Mouse (Mus musculus) limb, embryonic 10.5 days (tissue): Measurements from ENCODE around the gene Cdon. TPM values are rescaled to one million over a fixed set of nuclear protein-coding genes. Genes with fewer than 3 reads are reported as not detected.

Source experiments
- DNase-seq: peaks from one replicate; pipeline ENCODE4 v3.0.0-alpha.2; 2017; ENCODE audit warnings: low spot score
- H3K27ac ChIP-seq: fragments of 300-500 bp; sonication (generic); 2 replicates; pipeline ENCODE4 v1.5.1; 2016; ENCODE audit warnings: mild to moderate bottlenecking
- H3K27me3 ChIP-seq: fragments of 300-500 bp; sonication (generic); 2 replicates; pipeline ENCODE4 v1.6.1; 2016; ENCODE audit warnings: low read depth, mild to moderate bottlenecking; ENCODE audit not compliant: poor library complexity, severe bottlenecking
- H3K36me3 ChIP-seq: fragments of 300-500 bp; sonication (generic); 2 replicates; pipeline ENCODE4 v1.6.1; 2016; ENCODE audit warnings: mild to moderate bottlenecking, moderate library complexity
- H3K4me1 ChIP-seq: fragments of 300-500 bp; sonication (generic); 2 replicates; pipeline ENCODE4 v1.6.1; 2016
- H3K4me3 ChIP-seq: fragments of 300-500 bp; sonication (generic); 2 replicates; pipeline ENCODE4 v1.5.1; 2016; ENCODE audit warnings: mild to moderate bottlenecking, moderate library complexity
- H3K9me3 ChIP-seq: fragments of 300-500 bp; sonication (generic); replicated peaks from 2 replicates; pipeline ENCODE4 v1.6.1; 2016; ENCODE audit warnings: mild to moderate bottlenecking
- WGBS: fragments of 180-500 bp; shearing (Covaris S2); methylation state at CpG from one replicate; pipeline ENCODE4 v1.1.7; 2016; 5-methylcytosine and 5-hydroxymethylcytosine counted together
- polyA plus RNA-seq: library from polyadenylated mRNA; unstranded; fragments of >200 nt; fragmentation: Nextera tagmentation; extraction: Ambion mirVana; gene quantifications from 2 replicates; pipeline ENCODE4 v1.2.1, GENCODE M21; 2016

The Cdon gene
- polyA plus RNA-seq, 1 experiment from 2014 or later, result 16.1 TPM

- H3K4me3 ChIP-seq, result no peak overlapping the region
- H3K36me3 ChIP-seq, result peaks cover 98% of the 10 kb centered on the region
- 93% methylated on average over 3 of the region's 3 CpGs for WGBS
These were observed 63.0 kb downstream of the Cdon start for GRCm38 (mm10) chr9:35483949-35484348.

GRCm38 (mm10) chr9:35486616-35487015, 65.7 kb downstream of the Cdon start:
- Histone ChIP-seq H3K36me3 (peaks cover 97% of the 10 kb centered on the region), H3K27me3 (no peaks in the 10 kb centered on the region), H3K9me3 (no peaks in the 10 kb centered on the region), H3K4me1 (peaks cover 10% of the 10 kb centered on the region), H3K4me3 (no peak overlapping the region), H3K27ac (no peak overlapping the region)
- WGBS, result 91% methylated on average over 13 of the region's 13 CpGs
- no peak for DNase-seq

More at GRCm38 (mm10) chr9:35483949-35484348, 63.0 kb downstream of the Cdon start:
- Histone ChIP-seq H3K9me3 (no peaks in the 10 kb centered on the region), H3K27me3 (no peaks in the 10 kb centered on the region), H3K27ac (no peak overlapping the region), H3K4me1 (peaks cover 10% of the 10 kb centered on the region)
- no peak for DNase-seq

- Histone ChIP-seq H3K4me1 (peaks cover 14% of the 10 kb centered on the region), H3K27ac (no peak overlapping the region), H3K27me3 (no peaks in the 10 kb centered on the region), H3K9me3 (no peaks in the 10 kb centered on the region), H3K36me3 (peaks cover 88% of the 10 kb centered on the region), H3K4me3 (no peak overlapping the region)
- WGBS, result 95% methylated on average over 4 of the region's 4 CpGs
- DNase-seq, result no peak
These were observed 67.6 kb downstream of the Cdon start for GRCm38 (mm10) chr9:35488496-35488895.

DNA sequence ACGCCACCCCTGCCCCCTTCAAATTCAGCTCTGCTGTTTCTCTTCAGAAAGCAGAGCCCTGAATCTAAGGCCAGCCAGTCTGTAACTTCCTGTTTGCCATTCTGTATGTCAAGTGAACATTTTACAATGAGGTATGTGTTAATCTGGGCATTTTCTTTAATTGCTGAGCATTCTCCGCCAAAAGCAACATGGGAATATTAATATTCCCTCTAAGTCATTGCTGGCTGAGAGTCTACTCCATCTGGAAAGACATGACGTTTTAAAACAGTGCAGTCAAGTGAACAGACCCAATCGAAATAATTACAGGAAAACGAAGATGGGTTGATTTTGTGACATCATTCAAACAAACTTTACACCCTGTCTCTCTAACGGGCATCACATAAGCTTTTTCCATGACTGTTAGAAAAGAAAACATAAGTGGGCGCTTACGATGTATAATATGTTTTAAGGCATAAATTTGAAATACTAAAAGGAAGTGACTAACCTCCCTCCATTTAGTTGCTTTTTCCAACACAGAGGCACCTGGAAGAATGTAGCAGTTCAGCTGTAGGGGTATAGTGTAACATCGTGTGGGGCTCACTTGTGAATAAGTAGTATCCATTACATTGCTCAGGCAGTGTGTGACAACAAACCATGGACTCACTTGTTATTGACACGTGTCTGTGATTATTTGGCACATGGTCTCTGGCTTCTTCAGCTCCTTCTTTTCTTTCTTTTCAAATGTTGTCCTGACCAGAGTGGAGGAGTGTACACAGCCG, 70.4 kb downstream of the Cdon start:
- peaks cover 81% of the 10 kb centered on the region for H3K36me3 ChIP-seq
- WGBS, result 90% methylated on average over 11 of the region's 11 CpGs
- H3K9me3 ChIP-seq, result no peaks in the 10 kb centered on the region
- peaks cover 24% of the 10 kb centered on the region for H3K4me1 ChIP-seq
- DNase-seq, result no peak
- no peak overlapping the region for H3K4me3 ChIP-seq
- H3K27ac ChIP-seq, result no peak overlapping the region
- H3K27me3 ChIP-seq, result no peaks in the 10 kb centered on the region

DNA sequence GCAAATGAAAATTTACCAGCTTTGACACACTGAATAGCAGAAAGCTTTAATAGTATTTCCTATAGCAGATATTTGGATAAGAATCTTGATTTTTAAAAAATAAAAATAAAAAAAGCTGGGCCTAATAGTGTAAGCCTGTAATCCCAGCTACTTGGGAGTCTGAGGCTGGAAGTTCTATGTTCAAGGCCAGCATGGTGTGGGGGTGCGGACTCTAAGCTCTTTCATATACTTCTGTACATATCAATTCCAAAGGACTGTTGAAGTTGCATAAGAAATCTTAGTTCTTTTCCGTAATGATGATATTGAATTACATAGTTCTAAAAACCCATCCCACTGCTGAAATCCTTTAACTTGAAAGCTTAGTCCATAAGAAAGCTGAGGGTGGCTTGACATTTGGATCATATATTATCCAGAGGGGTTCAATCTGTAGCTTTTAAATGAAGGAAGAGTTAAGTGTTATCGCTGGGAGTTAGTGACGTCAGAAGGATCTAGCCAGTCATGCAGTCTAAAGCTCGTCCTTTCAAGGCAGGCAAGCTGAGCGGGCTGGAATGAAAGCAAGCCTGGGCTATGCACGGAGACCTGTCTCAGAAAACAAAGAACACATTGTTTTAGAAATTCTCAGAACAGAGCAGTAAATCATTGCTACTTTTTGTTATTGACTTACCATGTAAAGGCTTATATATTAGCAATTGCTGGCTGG, 72.3 kb downstream of the Cdon start:
- no peaks in the 10 kb centered on the region for H3K27me3 ChIP-seq
- DNase-seq, result no peak
- no peaks in the 10 kb centered on the region for H3K9me3 ChIP-seq
- peaks cover 78% of the 10 kb centered on the region for H3K36me3 ChIP-seq
- peaks cover 24% of the 10 kb centered on the region for H3K4me1 ChIP-seq
- no peak overlapping the region for H3K4me3 ChIP-seq
- WGBS, result 73% methylated on average over 7 of the region's 7 CpGs
- peak overlapping the region; percentile 25; the same call in 1 of the 2 replicates for H3K27ac ChIP-seq

- Histone ChIP-seq H3K36me3 (peaks cover 78% of the 10 kb centered on the region), H3K27ac (peak overlapping the region; percentile 25; the same call in 1 of the 2 replicates), H3K4me3 (no peak overlapping the region), H3K4me1 (peaks cover 24% of the 10 kb centered on the region), H3K9me3 (no peaks in the 10 kb centered on the region), H3K27me3 (no peaks in the 10 kb centered on the region)
- WGBS, result 77% methylated on average over 4 of the region's 4 CpGs
- DNase-seq, result no peak
These were observed 72.8 kb downstream of the Cdon start for GRCm38 (mm10) chr9:35493733-35494092.

DNA sequence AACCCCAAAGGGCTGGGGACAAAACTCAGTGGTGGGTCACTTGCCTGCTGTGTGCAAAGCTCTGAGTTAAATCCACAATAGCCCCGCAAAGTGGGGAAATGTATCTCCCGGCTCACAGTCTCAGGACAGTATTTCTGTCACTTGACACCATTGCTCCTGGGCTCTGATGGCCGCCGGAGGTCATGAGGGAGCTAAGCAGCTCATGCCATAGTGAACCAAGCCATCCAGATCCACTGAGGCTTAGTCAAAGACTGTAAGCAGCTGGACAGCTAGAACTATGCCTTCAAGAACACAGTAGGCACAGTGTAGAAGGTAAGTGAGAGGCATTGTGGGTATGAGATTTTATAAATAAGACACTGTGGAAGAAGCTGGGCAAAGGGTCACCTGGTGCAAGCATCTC, 74.0 kb downstream of the Cdon start:
- no peak overlapping the region for H3K4me3 ChIP-seq
- no peaks in the 10 kb centered on the region for H3K9me3 ChIP-seq
- no peak overlapping the region for H3K27ac ChIP-seq
- WGBS, result 46% methylated on average over 4 of the region's 4 CpGs
- H3K27me3 ChIP-seq, result no peaks in the 10 kb centered on the region
- DNase-seq, result no peak
- H3K36me3 ChIP-seq, result peaks cover 78% of the 10 kb centered on the region
- H3K4me1 ChIP-seq, result peaks cover 24% of the 10 kb centered on the region

DNA sequence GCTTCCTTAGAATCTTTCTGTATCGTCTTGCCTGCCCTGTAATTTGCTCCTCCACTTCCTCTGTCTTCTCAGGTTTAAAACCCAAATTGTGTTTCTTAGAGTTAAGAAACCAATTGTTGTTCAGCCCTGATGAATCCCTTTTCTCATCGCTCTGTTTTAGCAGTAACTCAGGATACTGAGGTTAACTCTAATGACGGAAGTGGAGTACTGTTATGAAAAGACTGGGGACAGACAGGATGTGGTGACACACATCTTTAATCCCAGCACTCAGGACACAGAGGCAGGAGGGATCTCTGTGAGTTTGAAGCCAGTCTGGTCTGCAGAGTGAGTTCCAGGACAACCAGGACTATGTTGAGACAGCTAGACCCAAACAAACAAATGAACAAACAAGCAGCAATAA, 74.5 kb downstream of the Cdon start:
- Histone ChIP-seq H3K4me3 (no peak overlapping the region), H3K4me1 (peaks cover 24% of the 10 kb centered on the region), H3K27ac (no peak overlapping the region), H3K9me3 (no peaks in the 10 kb centered on the region), H3K36me3 (peaks cover 80% of the 10 kb centered on the region), H3K27me3 (no peaks in the 10 kb centered on the region)
- no peak for DNase-seq
- WGBS, result 75% methylated on average over 3 of the region's 3 CpGs

DNA sequence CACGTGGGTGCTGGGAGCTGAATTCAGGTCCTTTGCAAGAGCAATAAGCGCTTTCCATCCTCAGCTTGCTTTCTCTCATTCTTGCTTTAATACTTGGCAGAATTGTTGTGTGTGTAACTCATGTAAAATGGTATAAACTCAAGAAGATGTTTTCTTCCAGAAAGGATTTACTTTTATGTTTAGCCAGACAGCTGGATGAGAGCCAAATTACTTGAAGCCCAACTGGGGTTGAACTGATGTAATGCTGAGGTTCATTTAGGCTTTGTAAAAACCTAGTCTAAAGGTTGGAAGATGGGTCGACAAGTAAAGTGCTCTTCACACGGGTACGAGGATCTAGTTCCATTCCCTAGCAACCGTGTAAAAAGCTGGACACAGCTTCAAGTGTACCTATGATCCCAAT, 79.0 kb downstream of the Cdon start:
- Histone ChIP-seq H3K9me3 (no peaks in the 10 kb centered on the region), H3K4me3 (no peak overlapping the region), H3K27ac (no peak overlapping the region), H3K36me3 (peaks cover 91% of the 10 kb centered on the region), H3K4me1 (peaks cover 9% of the 10 kb centered on the region), H3K27me3 (no peaks in the 10 kb centered on the region)
- WGBS, result 94% methylated on average over 6 of the region's 6 CpGs
- DNase-seq, result no peak

DNA sequence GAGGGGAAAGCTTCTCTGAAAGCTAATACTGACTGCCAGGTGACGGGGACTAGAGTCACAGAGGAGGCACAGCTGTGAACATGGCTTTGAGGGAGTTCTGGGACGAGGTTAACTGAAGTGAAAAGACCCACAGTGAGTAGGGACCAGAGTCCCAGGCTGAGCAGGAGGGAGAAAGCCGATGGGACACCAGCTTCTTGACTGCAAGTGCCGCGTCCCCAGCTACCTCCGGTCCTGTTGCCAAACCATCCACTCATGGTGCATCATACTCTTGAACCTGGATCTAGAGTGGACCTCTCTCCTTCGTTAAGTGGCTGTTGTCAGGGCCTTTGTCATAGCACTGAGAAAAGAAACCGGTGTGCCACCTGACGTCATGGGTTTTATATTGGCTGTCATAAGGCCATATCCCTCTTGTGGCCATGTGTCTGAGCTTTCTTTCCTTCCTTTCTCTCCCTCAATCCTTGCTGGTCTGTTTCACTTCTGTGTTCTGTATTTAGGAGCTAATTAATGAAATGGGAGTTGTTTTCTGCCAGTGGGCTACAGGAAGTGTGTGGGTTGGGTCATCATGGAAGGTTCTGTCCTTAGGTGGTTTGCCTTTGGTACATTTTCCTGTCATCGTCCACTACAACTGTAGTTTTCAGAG, 81.6 kb downstream of the Cdon start:
- Histone ChIP-seq H3K27me3 (no peaks in the 10 kb centered on the region), H3K36me3 (peaks cover 79% of the 10 kb centered on the region), H3K4me3 (no peak overlapping the region), H3K4me1 (no peaks in the 10 kb centered on the region), H3K9me3 (no peaks in the 10 kb centered on the region), H3K27ac (no peak overlapping the region)
- WGBS, result 92% methylated on average over 10 of the region's 10 CpGs
- no peak for DNase-seq

GRCm38 (mm10) chr9:35508234-35508633, 87.3 kb downstream of the Cdon start:
- WGBS, result 57% methylated on average over 8 of the region's 8 CpGs
- Histone ChIP-seq H3K4me1 (peaks cover 8% of the 10 kb centered on the region; the same call in 1 of the 2 replicates), H3K4me3 (no peak overlapping the region), H3K27ac (peak overlapping the region; percentile 1; the same call in 1 of the 2 replicates), H3K9me3 (no peaks in the 10 kb centered on the region), H3K36me3 (peaks cover 27% of the 10 kb centered on the region), H3K27me3 (no peaks in the 10 kb centered on the region)
- peak; percentile 49 for DNase-seq

DNA sequence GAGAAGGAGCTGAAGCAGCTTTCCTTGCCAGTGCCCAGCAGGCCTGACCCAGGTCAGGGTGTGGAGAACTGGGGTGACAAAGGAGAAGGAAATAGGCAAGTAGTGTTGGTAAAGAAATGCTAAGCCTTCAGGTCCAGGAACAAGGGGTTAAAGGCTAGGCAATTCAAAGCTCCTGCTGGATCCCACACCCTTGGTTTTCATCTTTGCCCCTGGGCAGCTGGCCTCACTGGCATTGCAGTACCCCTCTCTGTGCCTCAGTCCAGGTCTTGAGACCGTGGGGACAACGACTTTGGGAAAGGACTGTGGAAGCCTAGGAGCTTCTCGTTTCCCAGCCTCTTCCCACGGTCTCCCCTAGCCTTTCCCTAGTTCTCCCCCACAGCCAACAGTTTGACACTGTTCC, 93.0 kb downstream of the Cdon start:
- 90% methylated on average over 4 of the region's 4 CpGs for WGBS
- H3K4me1 ChIP-seq, result 0 out of 2 replicates have a peak, but pooled peaks cover 3% of the 10 kb centered on the region
- DNase-seq, result no peak
- no peaks in the 10 kb centered on the region for H3K27me3 ChIP-seq
- no peaks in the 10 kb centered on the region for H3K9me3 ChIP-seq
- H3K4me3 ChIP-seq, result no peak overlapping the region
- no peaks in the 10 kb centered on the region for H3K36me3 ChIP-seq
- no peak overlapping the region for H3K27ac ChIP-seq

- no peak for DNase-seq
- Histone ChIP-seq H3K27ac (no peak overlapping the region), H3K4me3 (no peak overlapping the region), H3K27me3 (no peaks in the 10 kb centered on the region), H3K4me1 (peaks cover 6% of the 10 kb centered on the region), H3K36me3 (no peaks in the 10 kb centered on the region), H3K9me3 (no peaks in the 10 kb centered on the region)
- WGBS, result 88% methylated on average over 5 of the region's 5 CpGs
These were observed 95.3 kb downstream of the Cdon start for GRCm38 (mm10) chr9:35516182-35516581.
